7 mouse cellular contexts compared by ENCODE assay signal in the genomic region with DNA sequence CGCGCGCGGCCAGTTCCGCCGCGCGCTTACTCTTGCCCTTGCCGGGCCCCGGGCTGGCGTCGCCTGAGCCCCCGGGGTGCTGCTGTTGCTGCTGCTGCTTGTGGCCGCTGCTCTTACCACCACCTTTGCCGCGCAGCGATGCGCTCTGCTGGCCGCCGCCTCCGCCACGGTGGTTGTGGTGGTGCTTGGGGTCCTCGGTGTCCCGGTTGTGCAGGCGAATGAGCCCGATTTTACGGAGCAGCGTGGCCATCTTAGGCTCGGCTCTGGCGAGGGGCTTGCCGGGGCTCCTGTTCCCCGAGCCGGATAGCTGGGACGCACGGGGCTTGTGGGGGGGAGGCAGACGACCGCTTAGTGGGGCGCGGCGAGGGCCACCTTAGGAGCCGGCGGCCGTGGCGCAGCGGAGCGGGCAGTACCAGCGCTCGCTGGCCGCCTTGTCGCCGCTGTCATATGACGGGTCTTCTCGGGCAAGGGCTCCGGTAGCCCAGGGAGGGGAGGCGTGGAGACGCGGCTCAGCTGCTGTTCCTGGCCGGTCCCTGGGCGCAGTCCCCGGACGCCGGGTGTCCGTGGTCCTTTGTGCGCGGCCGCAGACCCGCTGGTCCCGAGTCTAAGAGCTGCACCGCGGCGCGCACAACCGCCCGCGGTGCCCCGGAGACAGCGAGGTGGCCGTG. TPM values are rescaled to one million over a fixed set of nuclear protein-coding genes. Genes with fewer than 3 reads are reported as not detected.
DNase-seq lines count a peak whose midpoint lies in the region; ATAC-seq and TF ChIP-seq lines count a peak whose summit lies in the region.

No protein-coding gene starts in this region.

- H3K4me1 ChIP-seq in stomach, embryonic 14.5 days (ENCODE audit: control insufficient read depth, insufficient read depth, low read length): peaks cover 7% of the 10 kb centered on the region; the same call in 1 of the 2 replicates

- no peak for TF ChIP-seq CTCF in gastrocnemius, adult 2 months (IDR thresholded peaks at IDR 0.05)

- peak overlapping the region; percentile 48 for H3K27ac ChIP-seq in gastrocnemius, adult 2 months
- no peak overlapping the region for H3K27ac ChIP-seq in stomach, embryonic 14.5 days (ENCODE audit: low read length)

- peak overlapping the region; percentile 99 for H3K4me2 ChIP-seq in stomach, embryonic 14.5 days (replicated peaks; ENCODE audit: low read depth, low read length)

- intact Hi-C loops in gastrocnemius, adult 2 months (cut with DNase I): no loop called here

- no peak overlapping the region for H3K9ac ChIP-seq in stomach, embryonic 14.5 days (replicated peaks; ENCODE audit: low read depth, low read length)

- peak overlapping the region; percentile 81 for H3K4me3 ChIP-seq in gastrocnemius, adult 2 months
- H3K4me3 ChIP-seq in stomach, embryonic 14.5 days (ENCODE audit: low read depth, low read length): peak overlapping the region; percentile 59

- no peak; the same call in none of the 2 replicates for ATAC-seq in stomach, embryonic 14.5 days (ENCODE audit: insufficient number of reproducible peaks, insufficient read depth, low FRiP score, low read depth)

- under 1% methylated on average over 57 of the region's 78 CpGs for WGBS in stomach, embryonic 14.5 days

- peaks cover 22% of the 10 kb centered on the region for H3K27me3 ChIP-seq in stomach, embryonic 14.5 days (ENCODE audit: control insufficient read depth, insufficient read depth, low read length)

- no peaks in the 10 kb centered on the region for H3K36me3 ChIP-seq in stomach, embryonic 14.5 days (ENCODE audit: control insufficient read depth, insufficient read depth, low read length)

- no peaks in the 10 kb centered on the region for H3K9me3 ChIP-seq in stomach, embryonic 14.5 days (ENCODE audit: control insufficient read depth, low read depth, low read length)

- peak; percentile 8 for DNase-seq in urinary bladder, postnatal 14 days (ENCODE audit: low spot score)
- DNase-seq in urinary bladder, adult 2 months (ENCODE audit: low spot score): no peak
- DNase-seq in cerebellum, adult 9-11 months: peak; percentile 79
- DNase-seq in gastrocnemius, adult 2 months: peak; percentile 59
- DNase-seq in kidney, postnatal 10 days: peak; percentile 42
- peak; percentile 10 for DNase-seq in lung, postnatal 14 days

RNA-seq across cellular contexts. Expression of a gene that starts 0.5 kb away (rescaled TPM):
- polyA plus RNA-seq in urinary bladder, adult 2 months (2012; rRNA removed): 1.2 and 2.2 TPM in 2 replicates
- total RNA-seq in gastrocnemius, adult 2 months (2021): 1 to 10 TPM in 1 of 2 experiments, under 1 TPM in 1; 0.64 to 1.3 TPM
- 0.17 and 0.31 TPM in 2 replicates for polyA plus RNA-seq in stomach, embryonic 14.5 days (2014; fragmentation: Nextera tagmentation; extraction: Ambion mirVana)
